Mouse (Mus musculus) kidney, adult 2 months (tissue): ENCODE results near the gene Tecta.

ENCODE experiments used
- CTCF ChIP-seq: fragments of 200-500 bp; conservative IDR thresholded peaks from 2 replicates; pipeline ENCODE4 v1.5.1; 2011; ENCODE audit warnings: low read depth, mild to moderate bottlenecking, control low read depth, low read length, moderate library complexity, mixed read lengths; ENCODE audit not compliant: insufficient read depth, insufficient read length
- POLR2A ChIP-seq: fragments of 200-500 bp; IDR thresholded peaks from one replicate; pipeline ENCODE4 v1.6.1; 2011; ENCODE audit warnings: low read depth, low read length, control low read depth

DNA sequence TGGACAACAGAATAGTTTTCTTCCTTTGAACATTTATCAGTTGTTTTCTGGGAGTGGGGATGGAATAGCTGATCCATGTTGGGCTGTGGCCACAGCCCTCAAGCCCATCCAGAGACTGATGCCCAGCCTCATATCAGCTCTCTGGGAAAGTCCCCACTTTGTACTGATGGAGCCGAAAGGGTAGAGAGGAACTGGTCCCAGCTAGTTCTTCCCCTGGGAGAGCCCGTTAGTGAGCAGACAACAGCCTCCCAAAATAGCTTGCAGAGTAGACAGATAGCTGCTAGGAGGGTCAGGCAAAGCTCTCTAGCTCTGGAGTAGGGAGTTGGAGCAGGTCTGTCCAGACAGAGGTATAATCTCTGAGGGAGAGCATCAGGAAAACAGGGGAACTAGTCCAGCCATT lies 3.6 kb downstream of the Tecta start:
- no peak for TF ChIP-seq CTCF
- no peak for TF ChIP-seq POLR2A
